Mouse (Mus musculus) heart, adult 2 months (tissue): ENCODE measurements around the gene Grin3b.

Experiments
- CTCF ChIP-seq: fragments of 200-600 bp; IDR thresholded peaks from 2 replicates; pipeline ENCODE4 v1.8.1; 2022; ENCODE audit warnings: antibody characterized with exemption, mild to moderate bottlenecking, moderate library complexity
- EP300 ChIP-seq: fragments of 200-500 bp; IDR thresholded peaks from 2 replicates; pipeline ENCODE4 v1.6.1; 2011; ENCODE audit warnings: low read depth, low read length, control low read depth; ENCODE audit not compliant: insufficient read depth
- POLR2A ChIP-seq: fragments of 200-500 bp; IDR thresholded peaks from 2 replicates; pipeline ENCODE4 v1.6.1; 2011; ENCODE audit warnings: mild to moderate bottlenecking, low read depth, low read length, control low read depth; ENCODE audit not compliant: insufficient read depth

GRCm38 (mm10) chr10:79991099-79991498 is 20.6 kb downstream of the Grin3b start:
- no peak for TF ChIP-seq CTCF
- no peak for TF ChIP-seq EP300
- no peak for TF ChIP-seq POLR2A
